Mouse (Mus musculus) ES-Bruce4 (cell line): ENCODE measurements around the gene Kcnk5. TPM values are rescaled to one million over a fixed set of nuclear protein-coding genes. Genes with fewer than 3 reads are reported as not detected.

Source experiments
- H3K27ac ChIP-seq: 2 replicates; pipeline ENCODE4 v1.5.1; 2012; ENCODE audit warnings: low read length, inconsistent platforms; ENCODE audit not compliant: insufficient read depth
- H3K27me3 ChIP-seq: 2 replicates; pipeline ENCODE4 v1.6.1; 2012; ENCODE audit warnings: mild to moderate bottlenecking, low read length, inconsistent platforms; ENCODE audit not compliant: control insufficient read depth, poor library complexity, insufficient read depth, severe bottlenecking
- H3K36me3 ChIP-seq: 2 replicates; pipeline ENCODE4 v1.6.1; 2012; ENCODE audit warnings: inconsistent platforms, mild to moderate bottlenecking, low read length, moderate library complexity; ENCODE audit not compliant: control insufficient read depth, poor library complexity, insufficient read depth, severe bottlenecking
- H3K4me1 ChIP-seq: one replicate; pipeline ENCODE4 v1.8.1; 2011; ENCODE audit warnings: low read length; ENCODE audit not compliant: control insufficient read depth, insufficient read depth
- H3K4me3 ChIP-seq: 2 replicates; pipeline ENCODE4 v1.5.1; 2011; ENCODE audit warnings: low read depth, mild to moderate bottlenecking, low read length
- H3K9ac ChIP-seq: 2 replicates; pipeline ENCODE4 v1.6.1; 2012; ENCODE audit warnings: low read depth, mild to moderate bottlenecking, inconsistent platforms; ENCODE audit not compliant: poor library complexity, severe bottlenecking
- H3K9me3 ChIP-seq: replicated peaks from 2 replicates; pipeline ENCODE4 v1.6.1; 2012; ENCODE audit warnings: mild to moderate bottlenecking, low read length, inconsistent platforms; ENCODE audit not compliant: control insufficient read depth, poor library complexity, insufficient read depth, severe bottlenecking
- CTCF ChIP-seq: IDR thresholded peaks from one replicate; pipeline ENCODE4 v1.8.1; 2011; ENCODE audit warnings: low read depth, low read length
- EP300 ChIP-seq: IDR thresholded peaks from 2 replicates; pipeline ENCODE4 v1.6.1; 2011; ENCODE audit warnings: low read depth, low read length; ENCODE audit not compliant: insufficient read depth
- POLR2A ChIP-seq: IDR thresholded peaks from one replicate; pipeline ENCODE4 v1.8.1; 2011; ENCODE audit warnings: low read length; ENCODE audit not compliant: insufficient read depth
- polyA plus RNA-seq: library from polyadenylated mRNA; stranded (reverse); fragments of >200 nt; gene quantifications from 2 replicates; pipeline ENCODE4 v1.2.4, GENCODE M21; 2011; ENCODE audit warnings: low read depth; ENCODE audit not compliant: missing spikeins, insufficient read depth, insufficient read length

Kcnk5 gene
- polyA plus RNA-seq, 1 experiment, result 21.5 TPM

DNA sequence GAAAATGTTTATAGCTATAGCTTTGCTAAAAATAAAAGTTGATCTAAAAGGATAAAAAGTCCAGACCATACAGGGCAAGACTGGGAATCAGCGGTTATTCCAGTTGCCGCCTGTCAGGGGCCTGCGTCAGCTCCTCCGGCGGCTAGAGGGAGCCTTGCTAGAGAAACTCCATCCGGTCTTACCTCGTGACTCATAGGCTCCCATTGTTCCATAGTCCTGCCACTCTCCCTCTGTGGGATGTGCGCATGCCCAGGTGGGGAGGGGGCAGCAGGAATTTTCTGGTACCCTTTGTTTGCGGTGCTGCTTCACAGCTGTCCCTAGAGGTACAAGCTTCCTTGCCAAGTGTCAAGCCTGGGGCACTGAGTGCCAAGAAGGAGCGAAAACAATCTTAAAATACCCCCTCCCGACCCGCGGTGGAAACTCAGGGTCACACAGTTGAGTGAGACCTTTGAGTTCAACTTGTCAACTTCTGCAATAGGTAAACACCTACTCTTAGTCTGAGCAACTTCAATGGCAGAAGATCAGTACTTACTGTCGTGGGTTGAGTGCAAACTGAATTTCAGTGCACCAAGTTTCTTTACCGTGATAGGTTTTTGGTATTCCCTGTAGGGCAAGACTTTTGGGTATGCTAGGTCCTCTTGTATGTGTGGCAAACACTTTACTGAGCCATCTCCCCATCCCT, 54.1 kb downstream of the Kcnk5 start:
- H3K4me3 ChIP-seq, result peak overlapping the region; percentile 13; the same call in 1 of the 2 replicates
- TF ChIP-seq CTCF (peak; percentile 35), EP300 (no peak; the same call in 1 of the 2 replicates)
- no peak overlapping the region for H3K9ac ChIP-seq
- no peaks in the 10 kb centered on the region for H3K4me1 ChIP-seq
- no peak overlapping the region for H3K27ac ChIP-seq
- H3K27me3 ChIP-seq, result no peaks in the 10 kb centered on the region
- no peaks in the 10 kb centered on the region; the same call in 1 of the 2 replicates for H3K9me3 ChIP-seq
- no peaks in the 10 kb centered on the region for H3K36me3 ChIP-seq

DNA sequence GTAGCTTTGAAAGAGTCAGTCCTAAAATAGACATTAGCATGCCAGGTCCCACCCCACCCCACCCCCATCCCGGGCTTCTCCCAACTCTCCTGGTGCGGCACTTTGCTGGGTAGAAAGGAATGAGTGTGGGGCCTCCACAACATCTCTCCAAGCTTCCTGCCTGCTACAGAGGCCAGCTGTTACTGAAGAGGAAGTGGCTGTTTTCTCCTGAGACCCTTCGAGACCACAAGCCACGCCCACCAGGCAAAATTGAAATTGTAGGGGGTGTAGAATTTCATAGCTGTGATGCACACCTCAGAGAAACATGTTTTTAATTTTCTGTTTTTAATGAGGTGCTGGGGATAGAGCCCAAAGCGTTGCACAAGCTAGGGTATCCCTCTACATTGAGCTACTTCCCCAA, 60.7 kb downstream of the Kcnk5 start:
- peaks cover 1% of the 10 kb centered on the region; the same call in 1 of the 2 replicates for H3K27me3 ChIP-seq
- H3K4me1 ChIP-seq, result peaks cover 2% of the 10 kb centered on the region
- no peak overlapping the region for H3K27ac ChIP-seq
- H3K36me3 ChIP-seq, result no peaks in the 10 kb centered on the region
- no peak overlapping the region for H3K9ac ChIP-seq
- no peak overlapping the region for H3K4me3 ChIP-seq
- TF ChIP-seq EP300, result no peak
- TF ChIP-seq CTCF, result no peak
- TF ChIP-seq POLR2A, result no peak
- peaks cover 5% of the 10 kb centered on the region; the same call in 1 of the 2 replicates for H3K9me3 ChIP-seq

DNA sequence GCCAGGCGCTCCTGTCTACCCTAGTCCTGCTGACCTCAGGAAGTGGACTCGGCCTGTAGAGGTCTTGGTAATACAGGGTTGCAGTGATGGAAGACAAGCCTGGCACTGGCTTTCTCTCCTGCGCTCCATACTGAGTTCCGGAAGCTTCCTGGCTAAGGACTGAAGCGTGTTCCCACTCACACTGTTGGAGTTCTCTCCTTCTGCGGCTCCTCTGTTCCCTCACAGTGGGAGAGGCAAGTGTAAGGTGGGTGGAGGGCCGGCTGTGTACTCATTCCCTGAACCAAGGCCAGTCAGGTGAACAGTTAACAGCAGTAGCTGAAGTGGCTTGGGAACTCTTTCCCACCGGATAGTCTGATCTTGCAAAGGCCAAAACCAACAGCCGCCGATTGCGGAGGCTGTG, 61.6 kb downstream of the Kcnk5 start:
- TF ChIP-seq EP300 (no peak), CTCF (no peak), POLR2A (no peak)
- H3K27ac ChIP-seq, result no peak overlapping the region

DNA sequence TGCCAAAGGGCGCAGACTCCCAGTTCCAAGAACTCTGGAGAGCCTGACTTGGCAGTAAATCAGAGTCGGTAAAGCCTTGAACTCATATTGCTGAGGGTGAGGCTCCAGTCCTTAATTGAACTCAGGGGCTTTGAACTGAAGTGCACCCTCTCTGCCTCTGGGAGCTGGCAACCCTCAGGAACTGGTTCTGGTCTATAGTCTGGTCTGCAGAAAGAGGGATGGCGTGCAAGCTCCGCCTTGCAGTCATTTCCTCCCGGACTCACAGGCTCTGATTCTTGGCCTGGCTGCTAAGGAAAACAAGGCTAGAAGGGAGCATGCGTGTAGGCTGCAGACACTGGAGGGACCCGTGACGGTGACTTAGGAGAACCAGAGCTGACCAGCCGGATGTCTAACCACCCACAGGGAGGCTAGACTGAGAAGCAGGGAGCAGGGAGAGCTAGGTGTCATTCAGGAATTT, 65.4 kb downstream of the Kcnk5 start:
- no peak overlapping the region for H3K9ac ChIP-seq

More for the DNA sequence above, 61.6 kb downstream of the Kcnk5 start:
- Histone ChIP-seq H3K36me3 (no peaks in the 10 kb centered on the region), H3K4me3 (no peak overlapping the region), H3K9me3 (peaks cover 5% of the 10 kb centered on the region; the same call in 1 of the 2 replicates), H3K27me3 (peaks cover 1% of the 10 kb centered on the region; the same call in 1 of the 2 replicates), H3K4me1 (peaks cover 5% of the 10 kb centered on the region), H3K9ac (no peak overlapping the region)

DNA sequence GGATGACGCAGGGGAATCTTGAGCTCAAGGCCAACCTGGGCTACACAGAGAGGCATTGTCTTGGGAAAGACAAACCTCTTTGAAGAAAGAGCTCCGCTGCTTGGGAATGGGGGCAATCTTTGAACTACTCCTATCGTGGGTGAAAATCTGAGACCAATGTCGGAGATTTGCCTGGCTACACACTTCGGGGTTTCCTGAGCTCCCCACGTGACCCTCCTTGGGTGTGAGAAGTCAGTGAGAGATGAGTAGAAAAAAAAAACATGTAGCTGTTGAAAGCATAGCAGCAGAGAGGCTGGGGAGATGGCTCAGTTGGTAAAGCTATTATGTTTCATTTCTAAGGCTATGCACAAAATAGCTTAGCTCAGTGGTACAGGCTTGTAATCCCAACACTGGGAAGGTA, 66.7 kb downstream of the Kcnk5 start:
- Histone ChIP-seq H3K9me3 (peaks cover 5% of the 10 kb centered on the region; the same call in 1 of the 2 replicates), H3K36me3 (no peaks in the 10 kb centered on the region), H3K9ac (no peak overlapping the region), H3K27me3 (peaks cover 1% of the 10 kb centered on the region; the same call in 1 of the 2 replicates), H3K4me1 (peaks cover 3% of the 10 kb centered on the region), H3K4me3 (no peak overlapping the region), H3K27ac (no peak overlapping the region)
- TF ChIP-seq CTCF, result no peak
- TF ChIP-seq EP300, result no peak
- TF ChIP-seq POLR2A, result no peak

More for the DNA sequence above, 65.4 kb downstream of the Kcnk5 start:
- no peak for TF ChIP-seq POLR2A
- no peak for TF ChIP-seq EP300
- no peak for TF ChIP-seq CTCF
- Histone ChIP-seq H3K36me3 (no peaks in the 10 kb centered on the region), H3K27ac (no peak overlapping the region), H3K4me3 (no peak overlapping the region), H3K9me3 (peaks cover 5% of the 10 kb centered on the region; the same call in 1 of the 2 replicates), H3K27me3 (peaks cover 1% of the 10 kb centered on the region; the same call in 1 of the 2 replicates), H3K4me1 (peaks cover 5% of the 10 kb centered on the region)

DNA sequence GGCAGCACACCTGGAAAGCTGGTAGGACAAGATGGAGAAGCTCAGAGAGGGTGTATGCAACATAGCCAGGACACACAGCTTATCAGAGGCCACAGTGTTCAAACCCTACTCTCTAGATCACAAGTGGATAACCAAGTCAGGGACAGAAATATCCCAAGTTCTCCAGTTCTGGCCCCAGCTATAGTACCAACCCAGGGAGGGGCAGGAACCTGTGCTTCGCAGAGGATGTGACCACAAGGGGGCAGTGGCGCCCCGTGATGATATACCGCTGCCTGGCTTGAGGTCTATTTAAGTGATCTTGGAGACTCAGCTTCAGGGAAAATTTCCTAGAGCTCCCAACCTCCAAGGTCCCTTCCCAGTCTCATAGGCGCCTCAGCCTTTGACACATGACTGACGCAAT, 67.6 kb downstream of the Kcnk5 start:
- Histone ChIP-seq H3K4me1 (peaks cover 3% of the 10 kb centered on the region), H3K36me3 (no peaks in the 10 kb centered on the region), H3K4me3 (no peak overlapping the region), H3K9me3 (no peaks in the 10 kb centered on the region), H3K27ac (no peak overlapping the region), H3K9ac (no peak overlapping the region), H3K27me3 (no peaks in the 10 kb centered on the region)
- no peak for TF ChIP-seq POLR2A
- TF ChIP-seq CTCF, result peak; percentile 91
